Comparison of ENCODE assay signal across 17 mouse cellular contexts in genomic region chr17:85624981-85625940, GRCm38 (mm10). TPM values are rescaled to one million over a fixed set of nuclear protein-coding genes. Genes with fewer than 3 reads are reported as not detected.
DNase-seq lines count a peak whose midpoint lies in the region; ATAC-seq lines count a peak whose summit lies in the region.
"Had no signal": no experiment of that assay in that cellular context is flagged by ENCODE, and none has a peak within 500 bp of the region (broad histone marks: within the 10 kb centered on the region; RNA-seq: fewer than 3 reads in every experiment).

No protein-coding gene starts in this region.

- H3K9ac ChIP-seq in embryonic facial prominence, embryonic 13.5 days, result peak overlapping the region; percentile 47

- no peaks in the 10 kb centered on the region for H3K9me3 ChIP-seq in embryonic facial prominence, embryonic 13.5 days
- no peaks in the 10 kb centered on the region for H3K9me3 ChIP-seq in limb, embryonic 10.5 days (replicated peaks)
- H3K9me3 ChIP-seq: megakaryocyte, embryonic 14.5 days had no signal

- peak overlapping the region; percentile 17 for H3K4me3 ChIP-seq in embryonic facial prominence, embryonic 13.5 days
- no peak overlapping the region for H3K4me3 ChIP-seq in limb, embryonic 10.5 days
- H3K4me3 ChIP-seq: megakaryocyte, embryonic 14.5 days had no signal

- H3K4me2 ChIP-seq in embryonic facial prominence, embryonic 13.5 days, result peak overlapping the region; percentile 28

- no peaks in the 10 kb centered on the region for H3K36me3 ChIP-seq in embryonic facial prominence, embryonic 13.5 days
- H3K36me3 ChIP-seq in limb, embryonic 10.5 days, result no peaks in the 10 kb centered on the region

- peak; percentile 40 for DNase-seq in left cerebral cortex, postnatal 4 days
- no peak for DNase-seq in left cerebral cortex, adult 9 months (ENCODE audit: low spot score in 2 of 2)
- DNase-seq in limb, embryonic 10.5 days (ENCODE audit: low spot score), result peak; percentile 72
- DNase-seq in retina, postnatal 1 day, result peak; percentile 50
- no peak for DNase-seq in natural killer cell, adult 2 months (ENCODE audit: low spot score in 2 of 2)
- no peak for DNase-seq in MN1 (ENCODE audit: low spot score)
- DNase-seq in right cerebral cortex, postnatal 4 days, result no peak
- DNase-seq: cerebellum, adult 8-10 months; gastrocnemius, postnatal 36 days; kidney, adult 11 months; kidney, postnatal 4 days had no signal

- 5% methylated on average over 26 of the region's 26 CpGs for WGBS in embryonic facial prominence, embryonic 13.5 days
- WGBS in limb, embryonic 10.5 days, result under 1% methylated on average over 26 of the region's 26 CpGs

- ATAC-seq in embryonic facial prominence, embryonic 13.5 days (ENCODE audit: insufficient number of reproducible peaks, insufficient read depth, low FRiP score, low TSS enrichment, low read depth), result no peak

- H3K4me1 ChIP-seq in embryonic facial prominence, embryonic 13.5 days, result peaks cover 24% of the 10 kb centered on the region
- peaks cover 25% of the 10 kb centered on the region for H3K4me1 ChIP-seq in limb, embryonic 10.5 days

- intact Hi-C loops in left cerebral cortex, postnatal 4 days (cut with DNase I), result no loop called here

- H3K27me3 ChIP-seq in embryonic facial prominence, embryonic 13.5 days, result peaks cover 95% of the 10 kb centered on the region
- H3K27me3 ChIP-seq in limb, embryonic 10.5 days (ENCODE audit: low read depth, poor library complexity, severe bottlenecking), result peaks cover 100% of the 10 kb centered on the region

- H3K27ac ChIP-seq in embryonic facial prominence, embryonic 13.5 days, result peak overlapping the region; percentile 22; the same call in 1 of the 2 replicates
- no peak overlapping the region for H3K27ac ChIP-seq in limb, embryonic 10.5 days

RNA-seq across cellular contexts. Expression of gene Six3, which starts 11.9 kb away (rescaled TPM):
- total RNA-seq in left cerebral cortex, postnatal 4 days (2021), result 1 to 10 TPM; 2.4 to 6.4 TPM
- 4.5 and 8.3 TPM in 2 replicates for polyA plus RNA-seq in embryonic facial prominence, embryonic 13.5 days (2015; fragmentation: Nextera tagmentation; extraction: Ambion mirVana)
- polyA plus RNA-seq in limb, embryonic 10.5 days (2016; fragmentation: Nextera tagmentation; extraction: Ambion mirVana), result not detected in 2 replicates
- total RNA-seq: gastrocnemius, postnatal 36 days; neutrophil, adult 5-6 weeks had no signal
- polyA plus RNA-seq: heart, postnatal 0 days; liver, embryonic 16.5 days; stomach, embryonic 16.5 days had no signal

Comparison
In these comparisons a context has a peak if more than half of its experiments do, and no peak if none do; other contexts are left out.
1. DNase-seq: peak in left cerebral cortex, postnatal 4 days (single experiment), limb, embryonic 10.5 days (single experiment) and retina, postnatal 1 day (single experiment); none in left cerebral cortex, adult 9 months (0 of 2), natural killer cell, adult 2 months (0 of 2), MN1 (single experiment) and right cerebral cortex, postnatal 4 days (single experiment).